Mouse (Mus musculus): ENCODE data around the gene Ptpn4. TPM values are rescaled to one million over a fixed set of nuclear protein-coding genes. Genes with fewer than 3 reads are reported as not detected.

Ptpn4 gene
- polyA plus RNA-seq, 1 experiment = 0.14 TPM

- TF ChIP-seq TAL1 (IDR thresholded peaks at IDR 0.05; ENCODE audit: low read length) (no peak), GATA1 (IDR thresholded peaks at IDR 0.05; ENCODE audit: low read length) (no peak)
- Histone ChIP-seq H3K4me1 (ENCODE audit: control insufficient read depth) (no peaks in the 10 kb centered on the region), H3K36me3 (ENCODE audit: control insufficient read depth) (no peaks in the 10 kb centered on the region), H3K9me3 (ENCODE audit: control insufficient read depth, low read length) (no peaks in the 10 kb centered on the region), H3K4me3 (replicated peaks) (no peak overlapping the region), H3K27me3 (ENCODE audit: control insufficient read depth) (no peaks in the 10 kb centered on the region)
Observed at GRCm38 (mm10) chr1:119828160-119828559, 9.3 kb downstream of the Ptpn4 start.

GRCm38 (mm10) chr1:119818704-119819103 is 18.7 kb downstream of the Ptpn4 start:
- Histone ChIP-seq H3K27me3 (ENCODE audit: control insufficient read depth) (no peaks in the 10 kb centered on the region), H3K9me3 (ENCODE audit: control insufficient read depth, low read length) (no peaks in the 10 kb centered on the region), H3K36me3 (ENCODE audit: control insufficient read depth) (no peaks in the 10 kb centered on the region), H3K4me3 (replicated peaks) (no peak overlapping the region), H3K4me1 (ENCODE audit: control insufficient read depth) (peaks cover 4% of the 10 kb centered on the region)
- no peak for TF ChIP-seq GATA1 (IDR thresholded peaks at IDR 0.05; ENCODE audit: low read length)
- no peak for TF ChIP-seq TAL1 (IDR thresholded peaks at IDR 0.05; ENCODE audit: low read length)

GRCm38 (mm10) chr1:119807707-119808106 is 29.7 kb downstream of the Ptpn4 start:
- H3K4me1 ChIP-seq (ENCODE audit: control insufficient read depth) = no peaks in the 10 kb centered on the region
- no peaks in the 10 kb centered on the region for H3K9me3 ChIP-seq (ENCODE audit: control insufficient read depth, low read length)
- H3K27me3 ChIP-seq (ENCODE audit: control insufficient read depth) = no peaks in the 10 kb centered on the region
- no peak for TF ChIP-seq GATA1 (IDR thresholded peaks at IDR 0.05; ENCODE audit: low read length)
- TF ChIP-seq TAL1 (IDR thresholded peaks at IDR 0.05; ENCODE audit: low read length) = no peak
- no peak overlapping the region for H3K4me3 ChIP-seq (replicated peaks)
- H3K36me3 ChIP-seq (ENCODE audit: control insufficient read depth) = no peaks in the 10 kb centered on the region

GRCm38 (mm10) chr1:119805984-119806383 is 31.4 kb downstream of the Ptpn4 start:
- no peak overlapping the region for H3K4me3 ChIP-seq (replicated peaks)
- no peaks in the 10 kb centered on the region for H3K9me3 ChIP-seq (ENCODE audit: control insufficient read depth, low read length)
- H3K4me1 ChIP-seq (ENCODE audit: control insufficient read depth) = no peaks in the 10 kb centered on the region
- TF ChIP-seq TAL1 (IDR thresholded peaks at IDR 0.05; ENCODE audit: low read length) = no peak
- TF ChIP-seq GATA1 (IDR thresholded peaks at IDR 0.05; ENCODE audit: low read length) = no peak
- no peaks in the 10 kb centered on the region for H3K27me3 ChIP-seq (ENCODE audit: control insufficient read depth)
- H3K36me3 ChIP-seq (ENCODE audit: control insufficient read depth) = 0 out of 2 replicates have a peak, but pooled peaks cover 2% of the 10 kb centered on the region

- Histone ChIP-seq H3K4me3 (replicated peaks) (no peak overlapping the region), H3K4me1 (ENCODE audit: control insufficient read depth) (no peaks in the 10 kb centered on the region), H3K27me3 (ENCODE audit: control insufficient read depth) (no peaks in the 10 kb centered on the region), H3K9me3 (ENCODE audit: control insufficient read depth, low read length) (no peaks in the 10 kb centered on the region), H3K36me3 (ENCODE audit: control insufficient read depth) (0 out of 2 replicates have a peak, but pooled peaks cover 2% of the 10 kb centered on the region)
- TF ChIP-seq TAL1 (IDR thresholded peaks at IDR 0.05; ENCODE audit: low read length) (no peak), GATA1 (IDR thresholded peaks at IDR 0.05; ENCODE audit: low read length) (no peak)
Observed at GRCm38 (mm10) chr1:119804586-119804985, 32.8 kb downstream of the Ptpn4 start.

- Histone ChIP-seq H3K27me3 (ENCODE audit: control insufficient read depth) (no peaks in the 10 kb centered on the region), H3K9me3 (ENCODE audit: control insufficient read depth, low read length) (no peaks in the 10 kb centered on the region), H3K36me3 (ENCODE audit: control insufficient read depth) (no peaks in the 10 kb centered on the region; the same call in 1 of the 2 replicates), H3K4me1 (ENCODE audit: control insufficient read depth) (no peaks in the 10 kb centered on the region), H3K4me3 (replicated peaks) (no peak overlapping the region)
- no peak for TF ChIP-seq GATA1 (IDR thresholded peaks at IDR 0.05; ENCODE audit: low read length)
- no peak for TF ChIP-seq TAL1 (IDR thresholded peaks at IDR 0.05; ENCODE audit: low read length)
Observed at GRCm38 (mm10) chr1:119795174-119795573, 42.2 kb downstream of the Ptpn4 start.

- no peaks in the 10 kb centered on the region for H3K27me3 ChIP-seq (ENCODE audit: control insufficient read depth)
- TF ChIP-seq GATA1 (IDR thresholded peaks at IDR 0.05; ENCODE audit: low read length) = no peak
- TF ChIP-seq TAL1 (IDR thresholded peaks at IDR 0.05; ENCODE audit: low read length) = no peak
- H3K4me1 ChIP-seq (ENCODE audit: control insufficient read depth) = no peaks in the 10 kb centered on the region
- H3K4me3 ChIP-seq (replicated peaks) = no peak overlapping the region
- no peaks in the 10 kb centered on the region for H3K9me3 ChIP-seq (ENCODE audit: control insufficient read depth, low read length)
- no peaks in the 10 kb centered on the region; the same call in 1 of the 2 replicates for H3K36me3 ChIP-seq (ENCODE audit: control insufficient read depth)
Observed at GRCm38 (mm10) chr1:119794342-119794741, 43.1 kb downstream of the Ptpn4 start.

- H3K4me1 ChIP-seq (ENCODE audit: control insufficient read depth) = no peaks in the 10 kb centered on the region
- TF ChIP-seq TAL1 (IDR thresholded peaks at IDR 0.05; ENCODE audit: low read length) (no peak), GATA1 (IDR thresholded peaks at IDR 0.05; ENCODE audit: low read length) (no peak)
- H3K9me3 ChIP-seq (ENCODE audit: control insufficient read depth, low read length) = no peaks in the 10 kb centered on the region
- no peaks in the 10 kb centered on the region for H3K27me3 ChIP-seq (ENCODE audit: control insufficient read depth)
- no peak overlapping the region for H3K4me3 ChIP-seq (replicated peaks)
- H3K36me3 ChIP-seq (ENCODE audit: control insufficient read depth) = no peaks in the 10 kb centered on the region; the same call in 1 of the 2 replicates
Observed at GRCm38 (mm10) chr1:119790616-119791015, 46.8 kb downstream of the Ptpn4 start.

- no peak overlapping the region for H3K4me3 ChIP-seq (replicated peaks)
- H3K36me3 ChIP-seq (ENCODE audit: control insufficient read depth) = no peaks in the 10 kb centered on the region
- H3K9me3 ChIP-seq (ENCODE audit: control insufficient read depth, low read length) = no peaks in the 10 kb centered on the region
- H3K27me3 ChIP-seq (ENCODE audit: control insufficient read depth) = no peaks in the 10 kb centered on the region
- H3K4me1 ChIP-seq (ENCODE audit: control insufficient read depth) = no peaks in the 10 kb centered on the region
- TF ChIP-seq GATA1 (IDR thresholded peaks at IDR 0.05; ENCODE audit: low read length) (no peak), TAL1 (IDR thresholded peaks at IDR 0.05; ENCODE audit: low read length) (no peak)
Observed at GRCm38 (mm10) chr1:119775915-119776314, 61.5 kb downstream of the Ptpn4 start.

GRCm38 (mm10) chr1:119735692-119736091 is 101.7 kb downstream of the Ptpn4 start:
- Histone ChIP-seq H3K9me3 (ENCODE audit: control insufficient read depth, low read length) (peaks cover 11% of the 10 kb centered on the region), H3K4me1 (ENCODE audit: control insufficient read depth) (no peaks in the 10 kb centered on the region), H3K36me3 (ENCODE audit: control insufficient read depth) (peaks cover 14% of the 10 kb centered on the region), H3K4me3 (replicated peaks) (no peak overlapping the region), H3K27me3 (ENCODE audit: control insufficient read depth) (no peaks in the 10 kb centered on the region)
- TF ChIP-seq GATA1 (IDR thresholded peaks at IDR 0.05; ENCODE audit: low read length) (no peak), TAL1 (IDR thresholded peaks at IDR 0.05; ENCODE audit: low read length) (no peak)

Data from erythroblast, embryonic 14.5 days (primary cell).